Mouse (Mus musculus): ENCODE data around the gene Olfr1104. TPM values are rescaled to one million over a fixed set of nuclear protein-coding genes. Genes with fewer than 3 reads are reported as not detected.

The Olfr1104 gene
- not detected in 2 replicates for polyA plus RNA-seq (2016; fragmentation: Nextera tagmentation; extraction: Ambion mirVana)

GRCm38 (mm10) chr2:87026980-87027379 lies at the start of gene Olfr1104:
TSS of gene Olfr1104 (minus strand) at chr2:87027080.
- Histone ChIP-seq H3K9me3 (no peaks in the 10 kb centered on the region), H3K4me3 (replicated peaks) (no peak within 1 kb of the TSS), H3K4me2 (no peak within 1 kb of the TSS), H3K27me3 (no peaks in the 10 kb centered on the region), H3K36me3 (no peaks in the 10 kb centered on the region), H3K9ac (replicated peaks) (no peak within 1 kb of the TSS), H3K27ac (no peak within 1 kb of the TSS), H3K4me1 (replicated peaks) (no peaks in the 10 kb centered on the region)
- 87% methylated on average over 1 of the region's 1 CpGs for WGBS
- no peak for ATAC-seq (ENCODE audit: insufficient number of reproducible peaks, insufficient read depth, low FRiP score, low TSS enrichment, low read depth)

GRCm38 (mm10) chr2:87075717-87076116 lies 48.8 kb upstream of the Olfr1104 start, which contains the start of gene Olfr1107:
TSS of gene Olfr1107 (minus strand) at chr2:87075817.
- H3K9me3 ChIP-seq = no peaks in the 10 kb centered on the region
- no peak for ATAC-seq (ENCODE audit: insufficient number of reproducible peaks, insufficient read depth, low FRiP score, low TSS enrichment, low read depth)
- no peaks in the 10 kb centered on the region for H3K27me3 ChIP-seq
- no peak within 1 kb of the TSS for H3K4me2 ChIP-seq
- H3K36me3 ChIP-seq = no peaks in the 10 kb centered on the region
- no peak within 1 kb of the TSS for H3K4me3 ChIP-seq (replicated peaks)
- 80% methylated on average over 1 of the region's 1 CpGs for WGBS
- H3K9ac ChIP-seq (replicated peaks) = no peak within 1 kb of the TSS
- no peaks in the 10 kb centered on the region for H3K4me1 ChIP-seq (replicated peaks)
- no peak within 1 kb of the TSS for H3K27ac ChIP-seq

DNA sequence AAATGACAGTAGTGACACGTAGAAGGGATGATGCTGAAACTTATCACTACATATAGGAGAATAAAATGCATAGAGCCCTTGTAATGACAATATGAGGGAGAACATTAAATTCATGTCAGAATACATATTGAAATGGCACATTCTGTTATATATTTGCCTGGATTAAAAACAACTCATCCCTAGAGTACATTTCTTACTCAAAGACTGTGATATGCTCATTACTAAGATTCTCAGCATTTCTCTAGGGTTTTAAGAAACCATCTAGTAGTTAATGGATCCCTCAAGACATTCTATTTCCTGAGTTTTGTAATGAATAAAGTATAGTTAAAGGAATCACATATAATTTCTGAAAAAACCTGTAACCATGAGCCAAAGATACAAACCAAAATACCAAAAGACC lies 25.3 kb upstream of the Olfr1104 start, which contains the start of gene Olfr1106:
Gene Olfr1106 (minus strand): TSS at position 101 of the 400 bp plus-strand sequence.
- H3K27me3 ChIP-seq = no peaks in the 10 kb centered on the region
- H3K36me3 ChIP-seq = no peaks in the 10 kb centered on the region
- no peak for ATAC-seq (ENCODE audit: insufficient number of reproducible peaks, insufficient read depth, low FRiP score, low TSS enrichment, low read depth)
- no peaks in the 10 kb centered on the region for H3K9me3 ChIP-seq
- H3K9ac ChIP-seq (replicated peaks) = no peak within 1 kb of the TSS
- no peak within 1 kb of the TSS for H3K4me3 ChIP-seq (replicated peaks)
- 78% methylated on average over 1 of the region's 1 CpGs for WGBS
- H3K4me1 ChIP-seq (replicated peaks) = no peaks in the 10 kb centered on the region
- H3K4me2 ChIP-seq = no peak within 1 kb of the TSS
- H3K27ac ChIP-seq = no peak within 1 kb of the TSS

DNA sequence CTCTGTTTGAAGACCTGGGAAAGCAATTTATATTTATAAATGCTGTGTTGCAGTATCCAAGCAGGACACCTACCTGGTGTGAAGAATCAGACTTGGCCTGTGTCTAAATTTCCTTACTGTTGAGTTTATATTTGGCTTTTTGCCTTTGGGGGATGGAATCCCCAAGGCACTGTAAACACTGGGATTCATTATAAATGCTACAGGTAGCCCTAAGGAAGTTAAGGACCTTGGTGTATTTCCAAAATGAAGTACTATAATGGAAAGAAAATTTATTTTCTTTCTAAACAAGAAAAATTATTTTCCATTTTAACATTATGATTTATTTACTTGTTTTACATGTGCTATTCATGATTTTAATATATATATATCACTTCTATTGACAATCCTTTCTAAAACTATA lies 9.6 kb upstream of the Olfr1104 start, which contains the start of gene Olfr1105:
Gene Olfr1105 (minus strand): TSS at position 101 of the 400 bp plus-strand sequence.
- no peak within 1 kb of the TSS for H3K9ac ChIP-seq (replicated peaks)
- no peaks in the 10 kb centered on the region for H3K9me3 ChIP-seq
- no peak within 1 kb of the TSS for H3K4me3 ChIP-seq (replicated peaks)
- no peaks in the 10 kb centered on the region for H3K36me3 ChIP-seq
- no peaks in the 10 kb centered on the region for H3K4me1 ChIP-seq (replicated peaks)
- H3K4me2 ChIP-seq = no peak within 1 kb of the TSS
- H3K27me3 ChIP-seq = no peaks in the 10 kb centered on the region
- ATAC-seq (ENCODE audit: insufficient number of reproducible peaks, insufficient read depth, low FRiP score, low TSS enrichment, low read depth) = no peak
- no peak within 1 kb of the TSS for H3K27ac ChIP-seq

- Histone ChIP-seq H3K27me3 (no peaks in the 10 kb centered on the region), H3K9ac (replicated peaks) (no peak within 1 kb of the TSS), H3K36me3 (no peaks in the 10 kb centered on the region), H3K4me2 (no peak within 1 kb of the TSS), H3K4me1 (replicated peaks) (no peaks in the 10 kb centered on the region), H3K4me3 (replicated peaks) (no peak within 1 kb of the TSS), H3K27ac (no peak within 1 kb of the TSS), H3K9me3 (no peaks in the 10 kb centered on the region)
- no peak for ATAC-seq (ENCODE audit: insufficient number of reproducible peaks, insufficient read depth, low FRiP score, low TSS enrichment, low read depth)
Observed at GRCm38 (mm10) chr2:86998098-86998497, 28.8 kb downstream of the Olfr1104 start, which contains the start of gene Olfr1102. TSS of gene Olfr1102 (plus strand) at chr2:86998398.

DNA sequence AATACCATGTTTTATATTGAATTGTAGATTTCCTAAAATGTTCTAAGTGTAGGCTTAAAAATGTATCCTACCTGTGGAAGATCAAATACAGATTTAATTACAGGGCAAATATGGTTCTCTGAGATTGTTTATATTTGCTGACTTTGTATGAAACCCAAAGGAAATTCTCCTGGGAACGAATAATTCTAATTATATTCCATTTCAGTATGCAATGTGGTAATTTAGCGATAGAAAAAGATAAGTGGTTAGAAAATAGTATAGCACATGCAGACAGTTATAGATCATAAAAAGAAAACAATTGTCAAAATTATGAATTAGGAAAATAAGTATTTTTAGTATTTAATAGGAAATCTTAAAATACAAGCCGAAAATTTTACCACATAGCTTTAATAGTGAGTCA lies 35.8 kb downstream of the Olfr1104 start, which contains the start of gene Olfr1101:
Gene Olfr1101 (minus strand): TSS at position 101 of the 400 bp plus-strand sequence.
- no peak within 1 kb of the TSS for H3K4me3 ChIP-seq (replicated peaks)
- WGBS = 84% methylated on average over 3 of the region's 3 CpGs
- no peak for ATAC-seq (ENCODE audit: insufficient number of reproducible peaks, insufficient read depth, low FRiP score, low TSS enrichment, low read depth)

GRCm38 (mm10) chr2:86979854-86980253 lies 47.0 kb downstream of the Olfr1104 start, which contains the start of gene Olfr1100:
TSS of gene Olfr1100 (minus strand) at chr2:86979954.
- H3K27ac ChIP-seq = no peak within 1 kb of the TSS
- no peak within 1 kb of the TSS for H3K4me2 ChIP-seq
- H3K4me1 ChIP-seq (replicated peaks) = no peaks in the 10 kb centered on the region
- H3K4me3 ChIP-seq (replicated peaks) = no peak within 1 kb of the TSS
- H3K9me3 ChIP-seq = no peaks in the 10 kb centered on the region
- WGBS = 80% methylated on average over 3 of the region's 3 CpGs
- no peaks in the 10 kb centered on the region for H3K27me3 ChIP-seq
- H3K9ac ChIP-seq (replicated peaks) = no peak within 1 kb of the TSS
- H3K36me3 ChIP-seq = no peaks in the 10 kb centered on the region
- ATAC-seq (ENCODE audit: insufficient number of reproducible peaks, insufficient read depth, low FRiP score, low TSS enrichment, low read depth) = no peak

More for the DNA sequence above, 35.8 kb downstream of the Olfr1104 start, which contains the start of gene Olfr1101:
- Histone ChIP-seq H3K27me3 (no peaks in the 10 kb centered on the region), H3K36me3 (no peaks in the 10 kb centered on the region), H3K4me2 (no peak within 1 kb of the TSS), H3K9ac (replicated peaks) (no peak within 1 kb of the TSS), H3K9me3 (no peaks in the 10 kb centered on the region), H3K27ac (no peak within 1 kb of the TSS), H3K4me1 (replicated peaks) (no peaks in the 10 kb centered on the region)

Other genes with a start within 250 kb of the Olfr1104 start
- not detected in 2 replicates for gene Olfr1093, start 244.6 kb downstream of the Olfr1104 start, polyA plus RNA-seq (2016; fragmentation: Nextera tagmentation; extraction: Ambion mirVana)
- gene Olfr141, start 217.1 kb downstream of the Olfr1104 start, polyA plus RNA-seq (2016; fragmentation: Nextera tagmentation; extraction: Ambion mirVana) = not detected in 2 replicates
- not detected in 2 replicates for gene Olfr1094, start 202.4 kb downstream of the Olfr1104 start, polyA plus RNA-seq (2016; fragmentation: Nextera tagmentation; extraction: Ambion mirVana)
- not detected in 2 replicates for gene Olfr1095, start 175.4 kb downstream of the Olfr1104 start, polyA plus RNA-seq (2016; fragmentation: Nextera tagmentation; extraction: Ambion mirVana)
- gene Gm13723, start 152.3 kb downstream of the Olfr1104 start, polyA plus RNA-seq (2016; fragmentation: Nextera tagmentation; extraction: Ambion mirVana) = not detected in 2 replicates
- gene Olfr1097, start 134.9 kb downstream of the Olfr1104 start, polyA plus RNA-seq (2016; fragmentation: Nextera tagmentation; extraction: Ambion mirVana) = not detected in 2 replicates
- gene Olfr1098, start 102.5 kb downstream of the Olfr1104 start, polyA plus RNA-seq (2016; fragmentation: Nextera tagmentation; extraction: Ambion mirVana) = not detected in 2 replicates
- not detected in 2 replicates for gene Olfr1099, start 66.4 kb downstream of the Olfr1104 start, polyA plus RNA-seq (2016; fragmentation: Nextera tagmentation; extraction: Ambion mirVana)
- not detected in 2 replicates for gene Olfr1100, start 47.1 kb downstream of the Olfr1104 start, polyA plus RNA-seq (2016; fragmentation: Nextera tagmentation; extraction: Ambion mirVana)
- not detected in 2 replicates for gene Olfr1101, start 35.9 kb downstream of the Olfr1104 start, polyA plus RNA-seq (2016; fragmentation: Nextera tagmentation; extraction: Ambion mirVana)
- gene Olfr1102, start 28.7 kb downstream of the Olfr1104 start, polyA plus RNA-seq (2016; fragmentation: Nextera tagmentation; extraction: Ambion mirVana) = not detected in 2 replicates
- gene Olfr1105, start 9.5 kb upstream of the Olfr1104 start, polyA plus RNA-seq (2016; fragmentation: Nextera tagmentation; extraction: Ambion mirVana) = not detected in 2 replicates
- not detected in 2 replicates for gene Olfr1106, start 25.2 kb upstream of the Olfr1104 start, polyA plus RNA-seq (2016; fragmentation: Nextera tagmentation; extraction: Ambion mirVana)
- gene Olfr1107, start 48.7 kb upstream of the Olfr1104 start, polyA plus RNA-seq (2016; fragmentation: Nextera tagmentation; extraction: Ambion mirVana) = not detected in 2 replicates
- gene Olfr1109, start 68.9 kb upstream of the Olfr1104 start, polyA plus RNA-seq (2016; fragmentation: Nextera tagmentation; extraction: Ambion mirVana) = not detected in 2 replicates
- not detected in 2 replicates for gene Olfr259, start 87.5 kb upstream of the Olfr1104 start, polyA plus RNA-seq (2016; fragmentation: Nextera tagmentation; extraction: Ambion mirVana)
- gene Olfr1110, start 113.2 kb upstream of the Olfr1104 start, polyA plus RNA-seq (2016; fragmentation: Nextera tagmentation; extraction: Ambion mirVana) = not detected in 2 replicates
- not detected in 2 replicates for gene Olfr1111, start 125.5 kb upstream of the Olfr1104 start, polyA plus RNA-seq (2016; fragmentation: Nextera tagmentation; extraction: Ambion mirVana)
- not detected in 2 replicates for gene Olfr1112, start 160.7 kb upstream of the Olfr1104 start, polyA plus RNA-seq (2016; fragmentation: Nextera tagmentation; extraction: Ambion mirVana)
- not detected in 2 replicates for gene Olfr1113, start 181.9 kb upstream of the Olfr1104 start, polyA plus RNA-seq (2016; fragmentation: Nextera tagmentation; extraction: Ambion mirVana)
- gene Olfr1115, start 220.9 kb upstream of the Olfr1104 start, polyA plus RNA-seq (2016; fragmentation: Nextera tagmentation; extraction: Ambion mirVana) = not detected in 2 replicates
- gene Olfr1116, start 240.5 kb upstream of the Olfr1104 start, polyA plus RNA-seq (2016; fragmentation: Nextera tagmentation; extraction: Ambion mirVana) = not detected in 2 replicates

All from limb, embryonic 12.5 days (tissue).